Mouse (Mus musculus) CH12.LX (cell line): Measurements from ENCODE around the gene 2900026A02Rik.

ENCODE experiments used
- CHD1 ChIP-seq: IDR thresholded peaks from 2 replicates; pipeline ENCODE4 v1.6.1; 2012; ENCODE audit warnings: low read depth, low read length, improper control_type of control experiment, inconsistent platforms
- CTCF ChIP-seq, 2 experiments: IDR thresholded peaks in 1 of 2; conservative IDR thresholded peaks in 1 of 2; 2 replicates each; pipeline ENCODE4 v1.5.1; 2011 to 2012; ENCODE audit warnings: low read depth in 2 of 2, low read length in 2 of 2, improper control_type of control experiment in 1 of 2, inconsistent platforms in 1 of 2, mild to moderate bottlenecking in 1 of 2, moderate library complexity in 1 of 2
- EP300 ChIP-seq: IDR thresholded peaks from 2 replicates; pipeline ENCODE4 v1.6.1; 2011; ENCODE audit warnings: low read length, improper control_type of control experiment
- HCFC1 ChIP-seq: IDR thresholded peaks from 2 replicates; pipeline ENCODE4 v1.6.1; 2012; ENCODE audit warnings: low read depth, mild to moderate bottlenecking, inconsistent platforms, low read length, improper control_type of control experiment
- MAFK ChIP-seq: IDR thresholded peaks from 2 replicates; pipeline ENCODE4 v1.6.1; 2011; ENCODE audit warnings: low read length, improper control_type of control experiment; ENCODE audit not compliant: insufficient replicate concordance
- MAX ChIP-seq: IDR thresholded peaks from 2 replicates; pipeline ENCODE4 v1.6.1; 2011; ENCODE audit warnings: low read length, improper control_type of control experiment
- POLR2A ChIP-seq: IDR thresholded peaks from 2 replicates; pipeline ENCODE4 v1.6.1; 2011; ENCODE audit warnings: low read depth, mild to moderate bottlenecking, improper control_type of control experiment, low read length
- RCOR1 ChIP-seq: conservative IDR thresholded peaks from 2 replicates; pipeline ENCODE4 v1.6.1; 2012; ENCODE audit warnings: low read depth, mild to moderate bottlenecking, inconsistent platforms, low read length, improper control_type of control experiment
- ZKSCAN1 ChIP-seq: IDR thresholded peaks from 2 replicates; pipeline ENCODE4 v1.6.1; 2012; ENCODE audit warnings: low read depth, inconsistent platforms, low read length, improper control_type of control experiment, borderline replicate concordance
- ZNF384 ChIP-seq: IDR thresholded peaks from 2 replicates; pipeline ENCODE4 v1.6.1; 2012; ENCODE audit warnings: low read depth, low read length, improper control_type of control experiment, inconsistent platforms

DNA sequence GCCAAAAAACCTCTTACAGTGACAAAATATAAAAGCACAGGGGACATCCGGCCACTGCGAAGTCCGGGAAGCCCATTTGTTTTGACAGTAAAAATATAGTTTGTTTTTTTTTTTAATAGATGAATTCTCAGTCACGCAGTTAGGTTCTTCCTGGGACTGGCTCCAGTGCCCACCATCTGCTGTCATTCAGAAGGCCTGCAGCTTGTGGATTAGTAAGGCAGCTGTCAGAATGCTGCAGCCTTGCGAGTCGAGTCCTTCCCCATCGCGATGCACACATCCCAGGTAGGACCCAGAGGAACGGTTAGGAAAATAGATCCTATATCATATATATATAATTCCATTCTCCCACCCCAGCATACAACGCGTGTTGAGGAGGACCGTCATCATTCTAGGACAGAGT is 134.6 kb downstream of the 2900026A02Rik start:
- TF ChIP-seq ZNF384 (no peak), POLR2A (no peak), EP300 (no peak), RCOR1 (no peak), CTCF (conservative IDR thresholded peaks at IDR 0.05 in 1 of 2, IDR thresholded peaks at IDR 0.05 in 1 of 2; ENCODE audit: low read depth in 2 of 2, low read length in 2 of 2) (no peak), MAFK (no peak), CHD1 (no peak), ZKSCAN1 (no peak), MAX (no peak), HCFC1 (no peak)
